In the genomic region with DNA sequence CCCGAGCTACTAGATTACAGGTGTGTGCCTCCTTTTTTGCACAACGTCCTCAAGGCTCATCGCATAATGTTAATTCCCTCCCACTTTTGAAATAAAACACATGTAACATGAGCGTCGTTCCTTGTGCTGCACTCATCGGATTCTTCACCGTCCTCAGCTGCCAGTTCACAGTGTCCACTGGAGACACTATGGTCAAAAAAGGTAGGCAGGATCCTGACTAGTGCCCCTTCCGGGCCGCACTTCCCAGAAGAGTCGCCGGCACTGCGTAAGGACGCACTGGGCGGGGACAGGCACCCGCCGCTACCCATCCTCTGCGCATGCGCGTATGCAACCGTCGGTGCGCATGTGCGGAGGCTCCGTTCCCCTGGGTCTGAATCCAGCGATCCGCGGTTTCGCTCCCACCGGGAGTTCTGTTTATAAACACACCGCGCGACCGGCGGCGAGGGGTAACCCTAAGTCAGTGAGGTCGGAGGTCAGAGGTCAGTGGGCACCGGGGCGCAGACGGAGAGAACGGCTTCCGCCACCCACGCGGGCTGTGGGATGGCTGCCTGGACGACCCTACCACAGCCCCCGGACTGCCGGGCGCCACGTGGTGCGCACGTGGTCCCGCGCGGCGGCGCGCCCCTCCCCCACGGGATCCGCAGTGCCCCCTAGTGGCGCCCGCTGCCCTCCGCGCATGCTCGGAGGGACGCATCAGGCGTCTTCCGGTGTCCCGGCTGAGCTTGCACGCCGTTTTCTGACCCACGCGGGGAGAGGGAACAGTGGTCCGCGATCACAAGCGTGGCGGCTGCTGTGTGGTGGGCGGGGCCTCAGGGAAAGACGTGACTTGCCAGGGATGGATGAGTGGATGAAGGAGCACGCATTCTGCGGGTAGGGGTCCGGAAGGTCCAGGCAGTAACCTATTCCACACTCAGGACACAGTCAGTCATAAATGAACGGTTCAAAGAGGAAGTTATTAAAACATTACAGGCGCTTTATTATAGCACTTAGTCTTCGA, we compare ENCODE assay signal across 8 mouse cellular contexts. TPM values are rescaled to one million over a fixed set of nuclear protein-coding genes. Genes with fewer than 3 reads are reported as not detected.
DNase-seq lines count a peak whose midpoint lies in the region; ATAC-seq and TF ChIP-seq lines count a peak whose summit lies in the region.

No protein-coding gene starts in this region.

- H3K9me3 ChIP-seq in hindbrain, embryonic 13.5 days: no peaks in the 10 kb centered on the region

- peaks cover 45% of the 10 kb centered on the region for H3K4me1 ChIP-seq in hindbrain, embryonic 13.5 days (replicated peaks)

- under 1% methylated on average over 83 of the region's 83 CpGs for WGBS in hindbrain, embryonic 13.5 days

- in situ Hi-C loops in Patski (cut with MboI; ENCODE audit: low pct_unique_long_range_greater_than_20kb): loop anchor here (5.0 kb wide), 2 partner anchors 35 to 75 kb away; a partner anchor contains a TSS

- H3K9ac ChIP-seq in hindbrain, embryonic 13.5 days: peak overlapping the region; percentile 80

- H3K36me3 ChIP-seq in hindbrain, embryonic 13.5 days: no peaks in the 10 kb centered on the region

- POLR2A ChIA-PET in Patski (lab: Charles Lee): interaction anchor here (0.6 to 3.3 kb wide), 4 partner anchors 34 to 84 kb away, joined by 3 to 28 read pairs (median 4); a partner anchor contains a TSS

- peak overlapping the region; percentile 57 for H3K4me3 ChIP-seq in hindbrain, embryonic 13.5 days

- H3K27ac ChIP-seq in hindbrain, embryonic 13.5 days: peak overlapping the region; percentile 77

- H3K27me3 ChIP-seq in Patski: no peaks in the 10 kb centered on the region
- H3K27me3 ChIP-seq in hindbrain, embryonic 13.5 days: no peaks in the 10 kb centered on the region

- peak; percentile 100 for TF ChIP-seq CTCF in Patski (IDR thresholded peaks at IDR 0.05)

- H3K4me2 ChIP-seq in hindbrain, embryonic 13.5 days: peak overlapping the region; percentile 75

- CTCF ChIA-PET in Patski (lab: Charles Lee): interaction anchor here (0.6 to 3.1 kb wide), 5 partner anchors 25 to 81 kb away, joined by 3 to 15 read pairs (median 3); a partner anchor contains a TSS

- peak; percentile 93 for DNase-seq in Patski (ENCODE audit: low read depth, low spot score)
- DNase-seq in cerebellum, postnatal 14 days: peak; percentile 100
- DNase-seq in frontal cortex, postnatal 14 days (ENCODE audit: low spot score in 2 of 2): peak; percentile 97 to 99
- DNase-seq in layer of hippocampus, postnatal 25 days (ENCODE audit: extremely low spot score in 1 of 2, low spot score in 1 of 2): peak; percentile 100
- DNase-seq in lung, postnatal 25 days (ENCODE audit: low spot score): peak; percentile 97
- DNase-seq in retina, embryonic 14.5 days (ENCODE audit: low spot score): peak; percentile 98
- peak; percentile 99 for DNase-seq in thymus, postnatal 4 days

- peak; percentile 79 for ATAC-seq in Patski
- peak; percentile 92 for ATAC-seq in hindbrain, embryonic 13.5 days (ENCODE audit: low FRiP score)

RNA-seq across cellular contexts. Expression of a gene that starts 33.9 kb away (rescaled TPM):
- polyA plus RNA-seq in Patski (2021): 29.3 TPM
- 5.3 and 5.6 TPM in 2 replicates for polyA plus RNA-seq in hindbrain, embryonic 13.5 days (2015; fragmentation: Nextera tagmentation; extraction: Ambion mirVana)
- 10 to 100 TPM; 40.6 to 45.7 TPM for total RNA-seq in layer of hippocampus, postnatal 25 days (2021)

Comparison
In these comparisons a context has a peak if more than half of its experiments do, and no peak if none do; other contexts are left out.
1. Peak in every context shown above with its lines: DNase-seq, ATAC-seq, H3K4me3 ChIP-seq and H3K27ac ChIP-seq.